Mouse (Mus musculus) neural tube, embryonic 15.5 days (tissue): ENCODE data around the gene Fam149a. TPM values are rescaled to one million over a fixed set of nuclear protein-coding genes. Genes with fewer than 3 reads are reported as not detected.

Experiments
- ATAC-seq: fragments of 200-750 bp; cut with Nextera tagmentation; 2 replicates; pipeline ENCODE4 v1.8.0; 2017; ENCODE audit warnings: mild to moderate bottlenecking, moderate TSS enrichment, moderate library complexity; ENCODE audit not compliant: low FRiP score
- H3K27ac ChIP-seq: fragments of 300-500 bp; sonication (generic); replicated peaks from 2 replicates; pipeline ENCODE4 v1.5.1; 2015; ENCODE audit warnings: mild to moderate bottlenecking, inconsistent platforms
- H3K27me3 ChIP-seq: fragments of 300-500 bp; sonication (generic); replicated peaks from 2 replicates; pipeline ENCODE4 v1.6.1; 2015; ENCODE audit warnings: inconsistent platforms
- H3K36me3 ChIP-seq: fragments of 300-500 bp; sonication (generic); 2 replicates; pipeline ENCODE4 v1.6.1; 2015; ENCODE audit warnings: inconsistent platforms
- H3K4me1 ChIP-seq: fragments of 300-500 bp; sonication (generic); 2 replicates; pipeline ENCODE4 v1.6.1; 2015; ENCODE audit warnings: inconsistent platforms
- H3K4me2 ChIP-seq: fragments of 300-500 bp; sonication (generic); 2 replicates; pipeline ENCODE4 v1.6.1; 2015; ENCODE audit warnings: inconsistent platforms, mild to moderate bottlenecking, moderate library complexity
- H3K4me3 ChIP-seq: fragments of 300-500 bp; sonication (generic); replicated peaks from 2 replicates; pipeline ENCODE4 v1.5.1; 2015; ENCODE audit warnings: mild to moderate bottlenecking, inconsistent platforms
- H3K9ac ChIP-seq: fragments of 300-500 bp; sonication (generic); replicated peaks from 2 replicates; pipeline ENCODE4 v1.6.1; 2015; ENCODE audit warnings: mild to moderate bottlenecking, inconsistent platforms
- H3K9me3 ChIP-seq: fragments of 300-500 bp; sonication (generic); replicated peaks from 2 replicates; pipeline ENCODE4 v1.6.1; 2016; ENCODE audit warnings: inconsistent platforms
- WGBS: fragments of 180-500 bp; shearing (Covaris S2); methylation state at CpG from one replicate; pipeline ENCODE4 v1.1.7; 2015; ENCODE audit warnings: mixed read lengths; 5-methylcytosine and 5-hydroxymethylcytosine counted together
- polyA plus RNA-seq: library from polyadenylated mRNA; unstranded; fragments of >200 nt; fragmentation: Nextera tagmentation; extraction: Ambion mirVana; gene quantifications from 2 replicates; pipeline ENCODE4 v1.2.1, GENCODE M21; 2015

Gene Fam149a
- 11.7 and 13.3 TPM in 2 replicates for polyA plus RNA-seq

- H3K4me2 ChIP-seq = peak within 1 kb of the TSS; percentile 88
- no peak within 1 kb of the TSS for H3K27ac ChIP-seq
- no peaks in the 10 kb centered on the region for H3K27me3 ChIP-seq
- no peaks in the 10 kb centered on the region for H3K9me3 ChIP-seq
- H3K4me1 ChIP-seq = peaks cover 17% of the 10 kb centered on the region
- peak; percentile 78 for ATAC-seq
- no peaks in the 10 kb centered on the region for H3K36me3 ChIP-seq
- WGBS = 1% methylated on average over 6 of the region's 6 CpGs
- peak within 1 kb of the TSS; percentile 36 for H3K4me3 ChIP-seq
- peak within 1 kb of the TSS; percentile 14 for H3K9ac ChIP-seq
These were observed at the start of gene Fam149a for GRCm38 (mm10) chr8:45381963-45382347. TSS of gene Fam149a (minus strand) at chr8:45382291.

- ATAC-seq = no peak
- 95% methylated on average over 7 of the region's 7 CpGs for WGBS
- no peak overlapping the region for H3K4me2 ChIP-seq
These were observed 38.1 kb upstream of the Fam149a start for GRCm38 (mm10) chr8:45420151-45420550.

GRCm38 (mm10) chr8:45414965-45415364 is 32.9 kb upstream of the Fam149a start:
- Histone ChIP-seq H3K27me3 (no peaks in the 10 kb centered on the region), H3K4me3 (no peak overlapping the region), H3K27ac (no peak overlapping the region), H3K9ac (no peak overlapping the region), H3K4me2 (no peak overlapping the region), H3K9me3 (no peaks in the 10 kb centered on the region), H3K4me1 (peaks cover 3% of the 10 kb centered on the region; the same call in 1 of the 2 replicates), H3K36me3 (no peaks in the 10 kb centered on the region)
- 87% methylated on average over 7 of the region's 7 CpGs for WGBS
- ATAC-seq = no peak

More at GRCm38 (mm10) chr8:45420151-45420550, 38.1 kb upstream of the Fam149a start:
- no peaks in the 10 kb centered on the region for H3K36me3 ChIP-seq
- no peaks in the 10 kb centered on the region for H3K9me3 ChIP-seq
- no peaks in the 10 kb centered on the region for H3K4me1 ChIP-seq
- no peak overlapping the region for H3K4me3 ChIP-seq
- H3K27ac ChIP-seq = no peak overlapping the region
- no peaks in the 10 kb centered on the region for H3K27me3 ChIP-seq
- H3K9ac ChIP-seq = no peak overlapping the region

- H3K9me3 ChIP-seq = no peaks in the 10 kb centered on the region
- peak within 1 kb of the TSS; percentile 57 for H3K4me2 ChIP-seq
- peak within 1 kb of the TSS; percentile 58; the same call in 1 of the 2 replicates for H3K27ac ChIP-seq
- H3K4me3 ChIP-seq = peak within 1 kb of the TSS; percentile 35
- H3K9ac ChIP-seq = 0 out of 2 replicates have a peak within 1 kb of the TSS, but pooled peaks have one; percentile 26
- ATAC-seq = no peak
- no peaks in the 10 kb centered on the region for H3K27me3 ChIP-seq
- peaks cover 3% of the 10 kb centered on the region; the same call in 1 of the 2 replicates for H3K4me1 ChIP-seq
- H3K36me3 ChIP-seq = no peaks in the 10 kb centered on the region
- 71% methylated on average over 2 of the region's 2 CpGs for WGBS
These were observed 28.8 kb upstream of the Fam149a start, which contains the start of gene Tlr3 for GRCm38 (mm10) chr8:45410882-45411281. TSS of gene Tlr3 (minus strand) at chr8:45411080.

- H3K4me3 ChIP-seq = peak overlapping the region; percentile 35
- H3K9ac ChIP-seq = 0 out of 2 replicates have a peak overlapping the region, but pooled peaks have one; percentile 26
- H3K4me1 ChIP-seq = peaks cover 3% of the 10 kb centered on the region; the same call in 1 of the 2 replicates
- WGBS = 12% methylated on average over 18 of the region's 18 CpGs
- no peaks in the 10 kb centered on the region for H3K27me3 ChIP-seq
- peak overlapping the region; percentile 58; the same call in 1 of the 2 replicates for H3K27ac ChIP-seq
- H3K4me2 ChIP-seq = peak overlapping the region; percentile 57
- peak; percentile 83 for ATAC-seq
- no peaks in the 10 kb centered on the region for H3K36me3 ChIP-seq
- no peaks in the 10 kb centered on the region for H3K9me3 ChIP-seq
These were observed 28.2 kb upstream of the Fam149a start for GRCm38 (mm10) chr8:45410146-45410880.

GRCm38 (mm10) chr8:45409702-45410101 is 27.6 kb upstream of the Fam149a start:
- Histone ChIP-seq H3K27me3 (no peaks in the 10 kb centered on the region), H3K9ac (no peak overlapping the region), H3K9me3 (no peaks in the 10 kb centered on the region), H3K4me1 (peaks cover 3% of the 10 kb centered on the region; the same call in 1 of the 2 replicates), H3K27ac (peak overlapping the region; percentile 58; the same call in 1 of the 2 replicates), H3K36me3 (no peaks in the 10 kb centered on the region), H3K4me3 (peak overlapping the region; percentile 35), H3K4me2 (peak overlapping the region; percentile 57)
- 61% methylated on average over 4 of the region's 4 CpGs for whole genome bisulfite sequencing
- no peak for ATAC-seq

GRCm38 (mm10) chr8:45383250-45383649 is 1.2 kb upstream of the Fam149a start:
- H3K27me3 ChIP-seq = no peaks in the 10 kb centered on the region
- H3K27ac ChIP-seq = no peak overlapping the region
- no peak overlapping the region for H3K4me2 ChIP-seq
- WGBS = 29% methylated on average over 1 of the region's 1 CpGs
- peaks cover 17% of the 10 kb centered on the region for H3K4me1 ChIP-seq
- no peak overlapping the region for H3K9ac ChIP-seq
- no peak overlapping the region for H3K4me3 ChIP-seq
- H3K9me3 ChIP-seq = no peaks in the 10 kb centered on the region
- ATAC-seq = no peak
- H3K36me3 ChIP-seq = no peaks in the 10 kb centered on the region

GRCm38 (mm10) chr8:45381075-45381962 is 772 bp downstream of the Fam149a start:
- Histone ChIP-seq H3K27me3 (no peaks in the 10 kb centered on the region), H3K9ac (peak overlapping the region; percentile 14), H3K4me1 (peaks cover 17% of the 10 kb centered on the region), H3K9me3 (no peaks in the 10 kb centered on the region), H3K27ac (no peak overlapping the region), H3K4me2 (peak overlapping the region; percentile 88), H3K4me3 (peak overlapping the region; percentile 36), H3K36me3 (no peaks in the 10 kb centered on the region)
- ATAC-seq = peak; percentile 63
- 2% methylated on average over 38 of the region's 38 CpGs for whole genome bisulfite sequencing

GRCm38 (mm10) chr8:45380598-45380997 is 1.5 kb downstream of the Fam149a start:
- H3K4me2 ChIP-seq = peak overlapping the region; percentile 88
- H3K4me1 ChIP-seq = peaks cover 17% of the 10 kb centered on the region
- no peak for ATAC-seq
- 19% methylated on average over 4 of the region's 4 CpGs for WGBS
- no peaks in the 10 kb centered on the region for H3K27me3 ChIP-seq
- no peak overlapping the region for H3K27ac ChIP-seq
- H3K4me3 ChIP-seq = peak overlapping the region; percentile 36; the same call in 1 of the 2 replicates
- no peaks in the 10 kb centered on the region for H3K9me3 ChIP-seq
- no peaks in the 10 kb centered on the region for H3K36me3 ChIP-seq
- no peak overlapping the region for H3K9ac ChIP-seq

GRCm38 (mm10) chr8:45374071-45374470 is 8.0 kb downstream of the Fam149a start:
- no peak overlapping the region for H3K4me2 ChIP-seq
- H3K27ac ChIP-seq = no peak overlapping the region
- no peak overlapping the region for H3K9ac ChIP-seq
- no peak overlapping the region for H3K4me3 ChIP-seq
- 76% methylated on average over 3 of the region's 3 CpGs for WGBS
- no peak for ATAC-seq
- H3K4me1 ChIP-seq = no peaks in the 10 kb centered on the region
- no peaks in the 10 kb centered on the region for H3K9me3 ChIP-seq
- H3K27me3 ChIP-seq = no peaks in the 10 kb centered on the region
- no peaks in the 10 kb centered on the region for H3K36me3 ChIP-seq

- no peak overlapping the region for H3K9ac ChIP-seq
- H3K36me3 ChIP-seq = no peaks in the 10 kb centered on the region
- H3K9me3 ChIP-seq = no peaks in the 10 kb centered on the region
- no peaks in the 10 kb centered on the region for H3K27me3 ChIP-seq
- ATAC-seq = no peak
- H3K4me3 ChIP-seq = no peak overlapping the region
- no peak overlapping the region for H3K27ac ChIP-seq
- no peaks in the 10 kb centered on the region for H3K4me1 ChIP-seq
- H3K4me2 ChIP-seq = no peak overlapping the region
- 84% methylated on average over 1 of the region's 1 CpGs for WGBS
These were observed 14.9 kb downstream of the Fam149a start for GRCm38 (mm10) chr8:45367154-45367553.
